Mouse (Mus musculus): Measurements from ENCODE around the gene Pigc.

DNA sequence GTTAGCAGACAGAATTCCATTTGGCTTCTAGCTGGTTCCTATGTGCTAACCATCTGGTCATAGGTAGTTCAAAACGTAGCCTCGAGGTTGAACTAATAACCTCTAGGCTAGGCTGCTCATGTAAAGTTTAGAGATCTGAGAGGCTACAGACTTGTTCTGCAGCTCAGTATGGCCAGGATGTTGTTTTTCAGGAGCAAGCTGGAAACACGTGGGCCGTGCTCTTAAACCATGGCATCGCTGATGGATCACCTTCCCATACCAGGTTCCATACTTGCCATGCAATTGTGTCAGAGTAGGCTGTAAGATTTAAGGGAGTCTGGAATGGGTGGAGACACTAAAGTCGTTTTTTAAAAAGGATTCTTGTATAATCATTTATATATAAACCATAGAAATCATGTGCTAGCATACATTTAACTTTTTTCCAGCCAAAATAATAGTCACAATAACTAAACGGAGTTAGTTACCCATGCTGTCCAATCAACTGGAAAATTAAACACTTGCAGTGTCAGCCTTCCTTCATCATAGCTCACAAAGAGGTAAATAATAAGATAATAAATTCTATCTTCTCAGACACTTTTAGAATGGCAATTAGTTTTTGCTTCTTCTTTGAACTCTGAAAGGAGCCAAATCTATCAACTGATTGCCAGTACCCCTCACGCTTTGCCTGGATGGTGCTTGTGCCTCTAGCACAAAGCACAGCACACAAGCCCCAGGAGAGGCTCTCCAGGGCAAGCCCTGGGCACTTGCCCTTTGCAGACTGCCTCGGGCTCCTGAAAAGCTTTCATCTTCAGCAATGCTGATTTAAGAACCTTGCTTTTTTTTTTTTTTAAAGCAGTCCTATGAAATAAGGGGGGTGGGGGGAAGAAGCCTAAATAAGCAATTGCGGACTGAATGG lies 21.9 kb downstream of the Pigc start:
- TF ChIP-seq POLR2A (IDR thresholded peaks at IDR 0.05; ENCODE audit: extremely low read depth, insufficient read depth, low read length) (no peak), CTCF (IDR thresholded peaks at IDR 0.05; ENCODE audit: low read depth, low read length) (no peak)
